Mouse (Mus musculus) gastrocnemius, adult 18-20 months (tissue): Measurements from ENCODE around the gene Slc9a3r2. TPM values are rescaled to one million over a fixed set of nuclear protein-coding genes. Genes with fewer than 3 reads are reported as not detected.

Experiments
- DNase-seq: peaks from one replicate; pipeline ENCODE4 v3.0.0; 2021; ENCODE audit warnings: low spot score
- total RNA-seq, 2 experiments: library from RNA; stranded (reverse); gene quantifications; 2 replicates each; pipeline ENCODE4 v1.2.3; 2021

Slc9a3r2 gene
- total RNA-seq, 2 experiments from 2014 or later: 31.8 to 55.0 TPM

GRCm38 (mm10) chr17:24638840-24639239 is 11.3 kb downstream of the Slc9a3r2 start:
- no peak for DNase-seq

GRCm38 (mm10) chr17:24638214-24638613 is 11.9 kb downstream of the Slc9a3r2 start:
- DNase-seq: no peak

GRCm38 (mm10) chr17:24636781-24637481 is 13.2 kb downstream of the Slc9a3r2 start:
- no peak for DNase-seq

GRCm38 (mm10) chr17:24635694-24636093 is 14.4 kb downstream of the Slc9a3r2 start:
- no peak for DNase-seq

GRCm38 (mm10) chr17:24635024-24635423 is 15.1 kb downstream of the Slc9a3r2 start:
- no peak for DNase-seq

- DNase-seq: no peak
Observed at GRCm38 (mm10) chr17:24633831-24634230, 16.3 kb downstream of the Slc9a3r2 start.

GRCm38 (mm10) chr17:24632813-24633449 is 17.2 kb downstream of the Slc9a3r2 start:
- DNase-seq: peak; percentile 72

- DNase-seq: peak; percentile 82
Observed at GRCm38 (mm10) chr17:24632167-24632812, 17.8 kb downstream of the Slc9a3r2 start, which contains the start of the genes Tsc2 and Nthl1. Gene Tsc2, minus strand, starts transcription at chr17:24632630. Gene Nthl1, plus strand, starts transcription at chr17:24632680.

GRCm38 (mm10) chr17:24630072-24630471 is 20.1 kb downstream of the Slc9a3r2 start:
- no peak for DNase-seq

GRCm38 (mm10) chr17:24628646-24629045 is 21.5 kb downstream of the Slc9a3r2 start:
- DNase-seq: peak; percentile 75

GRCm38 (mm10) chr17:24625472-24625871 is 24.7 kb downstream of the Slc9a3r2 start:
- DNase-seq: no peak

GRCm38 (mm10) chr17:24617561-24618194 is 32.4 kb downstream of the Slc9a3r2 start:
- no peak for DNase-seq

GRCm38 (mm10) chr17:24610711-24611110 is 39.4 kb downstream of the Slc9a3r2 start:
- DNase-seq: no peak

GRCm38 (mm10) chr17:24608874-24609273 is 41.3 kb downstream of the Slc9a3r2 start:
- DNase-seq: no peak

GRCm38 (mm10) chr17:24608370-24608769 is 41.8 kb downstream of the Slc9a3r2 start:
- DNase-seq: no peak

GRCm38 (mm10) chr17:24604557-24604956 is 45.6 kb downstream of the Slc9a3r2 start:
- no peak for DNase-seq

GRCm38 (mm10) chr17:24603961-24604360 is 46.2 kb downstream of the Slc9a3r2 start:
- no peak for DNase-seq

GRCm38 (mm10) chr17:24600502-24600901 is 49.6 kb downstream of the Slc9a3r2 start:
- DNase-seq: no peak

GRCm38 (mm10) chr17:24597989-24598388 is 52.1 kb downstream of the Slc9a3r2 start:
- no peak for DNase-seq

- no peak for DNase-seq
Observed at GRCm38 (mm10) chr17:24596471-24597183, 53.5 kb downstream of the Slc9a3r2 start.

- DNase-seq: no peak
Observed at GRCm38 (mm10) chr17:24596073-24596466, 54.1 kb downstream of the Slc9a3r2 start.
